ENCODE assay signal across 10 mouse cellular contexts in the genomic region with DNA sequence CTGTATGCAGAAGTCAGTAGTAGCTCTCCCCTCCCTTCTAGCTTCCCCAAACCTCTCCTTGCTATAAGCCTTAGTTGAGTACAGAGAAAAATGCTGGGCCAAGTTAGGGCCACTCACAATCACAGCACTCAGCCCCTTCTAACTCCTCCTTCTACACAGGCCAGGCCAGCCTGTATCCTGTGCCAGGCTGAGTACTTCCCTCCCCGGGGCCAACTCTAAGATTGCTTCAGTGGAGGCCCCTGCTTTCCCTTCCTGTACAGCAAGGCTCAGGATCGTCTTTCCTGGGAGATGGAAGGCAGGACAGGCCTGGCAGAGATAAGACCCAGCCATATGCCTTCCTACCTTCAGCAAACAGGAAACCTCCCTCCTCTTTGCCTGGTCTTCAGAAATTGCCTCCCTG. TPM values are rescaled to one million over a fixed set of nuclear protein-coding genes. Genes with fewer than 3 reads are reported as not detected.
A peak's percentile ranks its signal among the peaks of the same experiment; 100 is the strongest.
DNase-seq lines count a peak whose midpoint lies in the region; ATAC-seq lines count a peak whose summit lies in the region.
"Had no signal": no experiment of that assay in that cellular context is flagged by ENCODE, and none has a peak within 500 bp of the region (broad histone marks: within the 10 kb centered on the region; RNA-seq: fewer than 3 reads in every experiment).

No protein-coding gene starts in this region.

- H3K9ac ChIP-seq in heart, embryonic 15.5 days = no peak overlapping the region
- no peak overlapping the region for H3K9ac ChIP-seq in liver, embryonic 11.5 days (ENCODE audit: low read depth, low read length)
- no peak overlapping the region for H3K9ac ChIP-seq in stomach, embryonic 15.5 days

- no peaks in the 10 kb centered on the region for H3K27me3 ChIP-seq in megakaryocyte, embryonic 14.5 days (replicated peaks)
- no peaks in the 10 kb centered on the region for H3K27me3 ChIP-seq in heart, embryonic 15.5 days
- no peaks in the 10 kb centered on the region for H3K27me3 ChIP-seq in liver, embryonic 11.5 days (replicated peaks; ENCODE audit: control insufficient read depth, insufficient read depth, low read length)
- no peaks in the 10 kb centered on the region for H3K27me3 ChIP-seq in stomach, embryonic 15.5 days (replicated peaks)

- no peak for ATAC-seq in megakaryocyte, adult 5-6 weeks (ENCODE audit: poor library complexity, severe bottlenecking)
- ATAC-seq in heart, embryonic 15.5 days (replicated peaks; ENCODE audit: insufficient number of reproducible peaks, insufficient read depth, low FRiP score, low read depth) = 0 out of 2 replicates have a peak, but pooled peaks have one; percentile 61
- ATAC-seq in liver, embryonic 11.5 days (replicated peaks; ENCODE audit: low FRiP score) = peak; percentile 40
- ATAC-seq in stomach, embryonic 15.5 days (ENCODE audit: insufficient read depth, low FRiP score, low read depth) = peak; percentile 40; the same call in 1 of the 2 replicates
- no peak for ATAC-seq in inflammation-experienced regulatory T-cells, adult 6 months

- no peak overlapping the region for H3K4me2 ChIP-seq in heart, embryonic 15.5 days
- no peak overlapping the region for H3K4me2 ChIP-seq in liver, embryonic 11.5 days
- 0 out of 2 replicates have a peak overlapping the region, but pooled peaks have one; percentile 4 for H3K4me2 ChIP-seq in stomach, embryonic 15.5 days

- H3K4me3 ChIP-seq in megakaryocyte, embryonic 14.5 days (replicated peaks) = peak overlapping the region; percentile 1
- no peak overlapping the region for H3K4me3 ChIP-seq in heart, embryonic 15.5 days
- no peak overlapping the region for H3K4me3 ChIP-seq in liver, embryonic 11.5 days (ENCODE audit: low read depth, low read length)
- no peak overlapping the region for H3K4me3 ChIP-seq in stomach, embryonic 15.5 days (replicated peaks)

- H3K36me3 ChIP-seq in megakaryocyte, embryonic 14.5 days (replicated peaks; ENCODE audit: low read length) = peaks cover 96% of the 10 kb centered on the region
- H3K36me3 ChIP-seq in heart, embryonic 15.5 days = peaks cover 31% of the 10 kb centered on the region; the same call in 1 of the 2 replicates
- H3K36me3 ChIP-seq in liver, embryonic 11.5 days (ENCODE audit: control insufficient read depth, insufficient read depth, low read length) = peaks cover 13% of the 10 kb centered on the region; the same call in 1 of the 2 replicates
- peaks cover 15% of the 10 kb centered on the region; the same call in 1 of the 2 replicates for H3K36me3 ChIP-seq in stomach, embryonic 15.5 days

- H3K9me3 ChIP-seq in megakaryocyte, embryonic 14.5 days = no peaks in the 10 kb centered on the region
- H3K9me3 ChIP-seq in heart, embryonic 15.5 days (replicated peaks) = no peaks in the 10 kb centered on the region
- no peaks in the 10 kb centered on the region for H3K9me3 ChIP-seq in liver, embryonic 11.5 days (ENCODE audit: control insufficient read depth, low read length)
- no peaks in the 10 kb centered on the region for H3K9me3 ChIP-seq in stomach, embryonic 15.5 days

- 2% methylated on average over 2 of the region's 2 CpGs for WGBS in heart, embryonic 15.5 days
- WGBS in liver, embryonic 11.5 days = 13% methylated on average over 2 of the region's 2 CpGs
- WGBS in stomach, embryonic 15.5 days = 15% methylated on average over 2 of the region's 2 CpGs

- peak overlapping the region; percentile 41 for H3K27ac ChIP-seq in heart, embryonic 15.5 days
- peak overlapping the region; percentile 40 for H3K27ac ChIP-seq in liver, embryonic 11.5 days (ENCODE audit: low read depth, low read length)
- peak overlapping the region; percentile 80 for H3K27ac ChIP-seq in stomach, embryonic 15.5 days

- DNase-seq in liver, embryonic 11.5 days (ENCODE audit: low spot score) = no peak
- no peak for DNase-seq in right cerebral cortex, postnatal 4 days
- no peak for DNase-seq in layer of hippocampus, adult 11-12 months (ENCODE audit: low spot score)

- H3K4me1 ChIP-seq in megakaryocyte, embryonic 14.5 days = peaks cover 74% of the 10 kb centered on the region
- H3K4me1 ChIP-seq in heart, embryonic 15.5 days (replicated peaks) = peaks cover 14% of the 10 kb centered on the region
- peaks cover 26% of the 10 kb centered on the region for H3K4me1 ChIP-seq in liver, embryonic 11.5 days (replicated peaks; ENCODE audit: control insufficient read depth, insufficient read depth, low read length)
- H3K4me1 ChIP-seq in stomach, embryonic 15.5 days = peaks cover 21% of the 10 kb centered on the region; the same call in 1 of the 2 replicates

RNA-seq across cellular contexts. Expression of a gene that starts 14.9 kb away (rescaled TPM):
- 0.12 TPM in 1 of 2 replicates, not detected in the other for polyA plus RNA-seq in megakaryocyte, embryonic 14.5 days (2012; ENCODE audit: insufficient read depth, low replicate concordance)
- not detected in 2 replicates for total RNA-seq in megakaryocyte, adult 5-6 weeks (2015)
- not detected in 2 replicates for total RNA-seq in megakaryocyte, adult 5-6 weeks (2017)
- 0.15 and 0.58 TPM in 2 replicates for polyA plus RNA-seq in heart, embryonic 15.5 days (2015; fragmentation: Nextera tagmentation; extraction: Ambion mirVana)
- polyA plus RNA-seq in liver, embryonic 11.5 days (2014; fragmentation: Nextera tagmentation; extraction: Ambion mirVana) = 13.8 and 16.4 TPM in 2 replicates
- polyA plus RNA-seq in stomach, embryonic 15.5 days (2015; fragmentation: Nextera tagmentation; extraction: Ambion mirVana) = 2.5 and 2.7 TPM in 2 replicates
- not detected for polyA plus RNA-seq in inflammation-experienced regulatory T-cells, adult 6 months (2017; shearing (Covaris generic))
- total RNA-seq: common myeloid progenitor, adult 5-6 weeks; hematopoietic stem cell, adult 5-6 weeks had no signal

RNA-seq across cellular contexts. Expression of a gene that starts 32.4 kb away (rescaled TPM):
- 19.8 and 57.3 TPM in 2 replicates for polyA plus RNA-seq in megakaryocyte, embryonic 14.5 days (2012; ENCODE audit: insufficient read depth, low replicate concordance)
- total RNA-seq in megakaryocyte, adult 5-6 weeks (2015) = 222 and 239 TPM in 2 replicates
- 86.2 and 101 TPM in 2 replicates for total RNA-seq in megakaryocyte, adult 5-6 weeks (2017)
- 50.0 and 63.3 TPM in 2 replicates for polyA plus RNA-seq in heart, embryonic 15.5 days (2015; fragmentation: Nextera tagmentation; extraction: Ambion mirVana)
- polyA plus RNA-seq in liver, embryonic 11.5 days (2014; fragmentation: Nextera tagmentation; extraction: Ambion mirVana) = 74.2 and 76.3 TPM in 2 replicates
- 73.2 and 75.8 TPM in 2 replicates for polyA plus RNA-seq in stomach, embryonic 15.5 days (2015; fragmentation: Nextera tagmentation; extraction: Ambion mirVana)
- 10 to 100 TPM; 31.8 to 38.3 (median 38.3) TPM for polyA plus RNA-seq in inflammation-experienced regulatory T-cells, adult 6 months (2017; shearing (Covaris generic))

RNA-seq across cellular contexts. Expression of a gene that starts 36.7 kb away (rescaled TPM):
- 5.4 and 9.0 TPM in 2 replicates for polyA plus RNA-seq in megakaryocyte, embryonic 14.5 days (2012; ENCODE audit: insufficient read depth, low replicate concordance)
- 0.52 and 1.2 TPM in 2 replicates for total RNA-seq in megakaryocyte, adult 5-6 weeks (2015)
- total RNA-seq in megakaryocyte, adult 5-6 weeks (2017) = 0.20 and 0.92 TPM in 2 replicates
- 23.2 and 30.7 TPM in 2 replicates for polyA plus RNA-seq in heart, embryonic 15.5 days (2015; fragmentation: Nextera tagmentation; extraction: Ambion mirVana)
- polyA plus RNA-seq in liver, embryonic 11.5 days (2014; fragmentation: Nextera tagmentation; extraction: Ambion mirVana) = 6.4 and 8.9 TPM in 2 replicates
- polyA plus RNA-seq in stomach, embryonic 15.5 days (2015; fragmentation: Nextera tagmentation; extraction: Ambion mirVana) = 32.2 and 34.7 TPM in 2 replicates
- 1 to 10 TPM; 1.1 to 2.2 (median 1.8) TPM for polyA plus RNA-seq in inflammation-experienced regulatory T-cells, adult 6 months (2017; shearing (Covaris generic))

Comparison
In these comparisons a context has a peak if more than half of its experiments do, and no peak if none do; other contexts are left out.
1. ATAC-seq: peak in heart, embryonic 15.5 days (single experiment), liver, embryonic 11.5 days (single experiment) and stomach, embryonic 15.5 days (single experiment); none in megakaryocyte, adult 5-6 weeks (single experiment) and inflammation-experienced regulatory T-cells, adult 6 months (single experiment).
2. Peak in every context shown above with its lines, with median percentiles within 50 percentile points of each other: H3K27ac ChIP-seq.